Mouse (Mus musculus) adrenal gland, adult 18-20 months (tissue): ENCODE results near the gene Pawr. TPM values are rescaled to one million over a fixed set of nuclear protein-coding genes. Genes with fewer than 3 reads are reported as not detected.

Experiments used
- DNase-seq, 2 experiments: peaks; one replicate each; pipeline ENCODE4 v3.0.0; 2021 to 2022; ENCODE audit warnings: low spot score in 2 of 2
- long read RNA-seq, 2 experiments: library from polyadenylated mRNA; stranded (forward); transcript quantifications; one replicate each; pipeline ENCODE4 v2.0.0; 2021
- total RNA-seq, 2 experiments: library from RNA; stranded (reverse); gene quantifications; 1 replicate in 1 of 2; 2 replicates in 1 of 2; pipeline ENCODE4 v1.2.3; 2021

Pawr gene
- 10 to 100 TPM in 1 of 2 experiments, 1 to 10 TPM in 1; 8.0 to 10.3 TPM for total RNA-seq
- long read RNA-seq, experiment 1, transcript Pawr-201 (7 exons, 1,745 nt) = major isoform, 13 of 15 reads
- long read RNA-seq, experiment 1, partial matches to known transcripts = 2 of 15 reads
- long read RNA-seq, experiment 1, other reads (novel, unspliced or antisense) = 0 of 15 reads
- long read RNA-seq, experiment 2, transcript Pawr-201 (7 exons, 1,745 nt) = major isoform, 26 of 32 reads
- long read RNA-seq, experiment 2, partial matches to known transcripts = 4 of 32 reads
- long read RNA-seq, experiment 2, other reads (novel, unspliced or antisense) = 2 of 32 reads

DNA sequence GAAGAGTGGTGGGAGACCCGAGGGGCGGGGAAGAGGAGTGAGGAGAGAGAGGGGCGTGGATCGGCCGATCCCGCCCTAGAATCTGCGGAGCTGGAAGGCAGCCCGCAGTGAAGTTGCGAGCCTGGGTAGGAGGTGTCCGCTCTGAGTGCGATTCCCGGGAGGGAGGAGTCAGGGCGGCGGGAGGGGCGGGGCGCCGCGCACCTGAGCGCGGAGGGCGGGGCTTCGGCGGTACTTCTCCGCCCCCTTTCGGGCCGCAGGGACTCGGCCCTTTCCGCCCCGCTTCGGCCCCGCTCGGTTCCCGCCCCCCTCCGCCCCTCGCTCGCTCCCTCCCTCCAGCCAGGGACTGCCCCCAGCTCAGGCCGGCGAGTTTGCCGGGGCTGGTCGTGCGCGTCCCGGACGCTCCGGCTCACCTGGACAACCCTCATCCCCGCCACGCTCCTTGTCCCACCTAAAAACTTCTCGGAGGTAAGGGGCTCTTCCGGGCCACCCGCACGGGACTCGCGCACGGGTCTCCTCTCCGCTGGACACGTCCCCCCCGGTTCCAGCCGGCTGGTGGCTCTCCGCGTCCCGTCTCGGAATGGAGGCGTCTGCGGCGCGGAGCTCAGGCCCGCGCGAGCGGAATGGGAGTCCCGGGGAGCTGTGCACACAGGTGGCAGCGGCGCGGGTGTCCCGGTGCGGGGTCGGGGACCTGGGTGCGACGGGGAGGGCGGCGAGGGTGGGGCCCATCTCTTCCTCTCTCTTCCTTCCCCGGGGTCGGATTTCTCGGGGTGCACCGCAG is at the start of gene Pawr:
Gene Pawr, plus strand, starts transcription at position 338 of the 778 bp plus-strand sequence.
- peak; percentile 70 to 71 for DNase-seq

DNA sequence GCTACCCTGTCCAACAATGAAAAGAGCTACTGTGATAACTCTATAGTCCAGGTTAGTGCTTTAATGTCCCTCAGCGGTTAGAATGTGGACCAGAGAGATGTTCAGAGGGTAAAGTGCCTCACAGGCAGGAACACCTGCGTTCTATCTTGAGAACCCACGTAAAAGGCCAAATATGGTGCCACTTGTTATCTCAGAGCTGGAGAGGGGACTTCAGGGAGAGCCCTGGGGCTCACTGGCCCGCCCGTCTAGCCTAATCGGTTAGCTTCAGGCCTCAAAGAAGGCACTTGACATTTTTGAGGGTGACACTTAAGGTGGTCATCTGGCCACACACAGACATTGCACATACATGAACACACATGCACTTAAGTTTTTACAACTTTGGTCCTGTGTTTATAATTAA is 49.6 kb upstream of the Pawr start:
- DNase-seq = no peak

DNA sequence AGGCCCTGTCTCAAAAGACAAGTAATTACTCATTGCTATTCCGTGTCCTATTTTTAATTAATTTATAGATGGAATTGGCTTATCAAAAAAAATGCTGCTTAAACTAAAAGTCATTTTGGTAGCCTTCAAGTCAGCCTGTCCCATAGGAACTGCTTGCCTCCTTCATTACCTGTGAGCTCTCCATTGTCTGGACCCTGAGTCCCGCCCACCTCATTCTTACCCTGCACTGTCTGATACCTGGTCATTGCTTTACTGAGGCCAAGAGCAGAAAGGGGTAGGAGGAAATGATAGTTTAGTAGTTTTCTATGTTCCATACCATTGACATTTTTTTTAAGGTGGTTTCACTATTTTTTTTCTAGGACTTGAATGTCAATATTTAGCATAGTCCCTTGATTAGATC is 48.5 kb upstream of the Pawr start:
- no peak for DNase-seq

- no peak for DNase-seq
Measured at GRCm38 (mm10) chr10:108283837-108284236, 48.1 kb upstream of the Pawr start.

DNA sequence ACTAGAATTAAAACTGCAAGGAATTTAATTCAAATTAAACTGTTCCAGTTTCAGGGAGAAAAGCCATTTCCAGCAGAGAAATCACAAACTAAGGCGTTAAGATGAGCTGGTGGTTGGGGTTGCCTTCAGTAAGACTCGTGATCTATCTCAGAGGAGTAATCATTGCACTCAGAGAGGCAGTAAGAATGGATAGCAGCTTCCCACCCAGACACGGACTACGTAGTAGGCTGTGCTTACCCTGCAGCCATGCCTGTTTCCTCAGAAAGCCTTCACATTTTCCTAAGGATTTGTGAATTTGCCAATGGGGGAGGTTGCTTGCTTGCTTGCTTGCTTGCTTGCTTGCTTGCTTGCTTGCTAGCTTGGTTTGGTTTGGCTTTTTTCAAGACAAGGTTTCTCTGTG is 47.5 kb upstream of the Pawr start:
- no peak for DNase-seq

GRCm38 (mm10) chr10:108284977-108285376 is 46.9 kb upstream of the Pawr start:
- DNase-seq = no peak

DNA sequence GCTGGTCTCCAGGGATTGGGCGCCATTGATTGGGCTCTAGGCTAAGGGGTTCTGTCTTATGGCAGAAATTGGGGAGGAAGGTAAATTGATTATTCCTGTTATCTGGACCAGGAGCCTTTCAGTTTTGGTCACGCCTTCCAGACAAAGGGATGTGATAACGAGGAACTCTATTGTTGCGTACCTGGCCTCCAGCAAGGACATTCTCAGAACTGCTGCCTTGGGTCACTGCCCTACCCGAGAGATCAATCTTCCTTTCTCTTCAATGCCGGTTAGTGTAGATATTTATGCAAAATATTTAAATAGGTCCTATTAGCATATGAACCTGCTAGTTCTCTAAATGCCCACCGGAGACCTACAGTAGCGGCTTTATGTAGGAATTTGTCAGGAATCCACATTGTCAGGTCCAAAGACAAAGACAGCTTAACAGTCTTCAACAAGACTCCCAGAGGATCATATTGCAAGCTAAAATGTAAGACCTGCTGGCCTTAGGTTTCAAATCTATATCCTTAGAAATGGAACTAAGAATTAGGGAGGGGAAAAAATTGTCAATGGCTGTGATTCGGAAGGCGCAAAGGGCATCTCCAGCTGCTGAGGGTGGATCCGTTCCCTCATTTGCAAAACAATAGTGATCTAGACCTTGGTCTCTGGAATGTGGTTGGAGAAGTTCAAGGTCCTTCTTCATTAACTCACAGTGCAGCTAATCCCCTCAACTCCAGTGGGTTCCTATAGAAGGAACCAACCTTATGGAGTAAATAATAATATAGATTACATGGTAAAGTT is 45.1 kb upstream of the Pawr start:
- no peak for DNase-seq

- DNase-seq = no peak
Measured at GRCm38 (mm10) chr10:108287438-108287801, 44.5 kb upstream of the Pawr start.

DNA sequence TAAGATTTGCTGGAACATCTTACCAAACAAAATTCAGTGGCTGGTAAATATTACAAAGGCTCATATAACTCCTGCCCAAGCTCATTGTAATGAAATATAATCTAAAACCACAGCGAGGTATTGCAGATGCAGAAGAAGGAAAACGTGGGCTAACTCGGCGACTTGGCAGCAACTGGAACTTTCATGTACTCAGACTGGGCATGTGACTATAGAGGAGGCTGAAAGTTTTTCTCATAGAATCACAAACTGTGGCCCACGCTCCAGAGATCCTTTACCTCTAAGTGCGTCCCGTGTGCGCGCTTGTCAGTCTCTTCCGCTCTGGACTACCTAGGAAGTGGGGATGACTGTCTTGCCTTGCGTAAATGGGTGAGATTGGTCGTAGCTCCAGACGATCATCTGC is 41.9 kb upstream of the Pawr start:
- no peak for DNase-seq

DNA sequence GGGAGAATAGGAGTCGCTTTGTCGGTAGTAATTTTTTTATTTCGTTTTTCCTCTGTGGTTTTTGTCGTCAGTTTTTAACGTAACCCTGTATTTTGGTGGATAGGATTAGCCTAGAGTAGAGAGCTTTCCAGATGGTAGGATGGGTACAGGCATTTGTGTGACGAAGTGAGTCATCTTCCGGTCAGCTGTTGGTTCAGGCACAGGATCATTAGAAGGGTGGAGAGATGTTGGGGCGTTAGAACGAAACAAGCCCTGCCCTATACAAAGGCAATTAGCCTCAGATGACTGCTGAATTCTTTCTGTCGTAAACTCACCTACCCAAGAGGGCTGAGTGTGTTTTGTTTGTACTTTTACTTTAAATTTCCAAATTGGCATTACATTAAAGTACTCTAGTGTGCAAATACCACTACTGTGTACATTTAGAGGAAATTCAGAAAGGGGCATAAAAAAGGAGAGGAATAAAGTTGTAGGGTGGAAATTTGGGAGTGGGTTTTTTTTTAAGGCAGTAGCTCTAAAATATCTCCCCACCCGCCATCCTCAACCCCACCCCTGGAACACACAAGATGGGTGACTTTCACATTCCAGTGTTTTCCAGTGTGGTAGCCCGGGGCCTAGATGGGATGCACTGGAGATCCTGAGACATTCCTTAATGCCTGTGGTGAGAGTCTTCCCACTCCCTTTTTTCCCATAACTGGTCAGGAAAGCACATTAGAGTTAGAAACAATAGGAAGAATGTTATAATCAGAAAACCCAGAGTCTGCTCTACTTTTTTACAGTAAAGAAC is 40.0 kb upstream of the Pawr start:
- no peak for DNase-seq

DNA sequence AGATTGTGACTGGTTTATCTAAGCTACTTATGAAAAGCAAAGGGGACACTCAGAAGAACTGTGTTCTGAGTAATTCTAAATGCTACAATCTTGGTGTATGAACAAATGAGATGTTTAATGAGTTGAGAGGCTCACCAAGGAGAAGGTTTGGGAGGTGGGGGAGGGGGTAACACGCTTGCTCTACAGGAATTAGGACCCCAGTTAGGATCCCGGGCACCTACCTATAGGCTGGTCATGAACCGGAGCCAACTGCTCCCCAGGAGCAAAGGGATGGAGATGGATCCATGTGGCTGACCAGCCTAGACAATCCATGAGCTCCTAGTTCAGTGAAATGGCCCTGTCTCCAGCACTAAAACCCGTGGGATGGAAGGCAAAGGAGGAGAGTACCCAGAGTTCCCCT is 39.3 kb upstream of the Pawr start:
- no peak for DNase-seq

DNA sequence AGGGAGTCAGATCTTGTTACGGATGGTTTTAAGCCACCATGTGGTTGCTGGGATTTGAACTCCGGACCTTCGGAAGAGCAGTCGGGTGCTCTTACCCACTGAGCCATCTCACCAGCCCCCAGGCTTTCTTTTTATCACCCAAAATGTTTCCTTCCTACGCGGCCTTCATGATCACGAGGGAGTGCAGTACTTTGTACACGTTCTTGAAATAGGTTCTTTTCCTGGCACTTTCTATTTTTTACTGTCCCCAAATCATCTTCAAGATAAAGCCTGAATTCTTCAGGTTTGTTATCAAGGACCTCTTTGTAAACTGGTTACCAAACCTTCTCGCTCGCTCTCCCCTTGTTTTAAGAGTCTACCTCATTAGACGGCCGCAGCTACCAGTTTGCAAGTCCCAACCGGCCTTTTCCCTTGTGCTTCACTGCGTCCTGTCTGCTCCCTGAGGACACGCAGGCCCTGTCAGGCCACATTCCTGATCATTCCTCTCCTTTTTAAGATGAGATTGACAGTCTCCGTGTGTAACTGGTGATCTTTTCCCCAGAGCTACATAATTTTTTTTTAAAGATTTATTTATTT is 38.2 kb upstream of the Pawr start:
- no peak for DNase-seq

- DNase-seq = no peak
Measured at GRCm38 (mm10) chr10:108294766-108295165, 37.2 kb upstream of the Pawr start.

GRCm38 (mm10) chr10:108296446-108296845 is 35.5 kb upstream of the Pawr start:
- DNase-seq = no peak

DNA sequence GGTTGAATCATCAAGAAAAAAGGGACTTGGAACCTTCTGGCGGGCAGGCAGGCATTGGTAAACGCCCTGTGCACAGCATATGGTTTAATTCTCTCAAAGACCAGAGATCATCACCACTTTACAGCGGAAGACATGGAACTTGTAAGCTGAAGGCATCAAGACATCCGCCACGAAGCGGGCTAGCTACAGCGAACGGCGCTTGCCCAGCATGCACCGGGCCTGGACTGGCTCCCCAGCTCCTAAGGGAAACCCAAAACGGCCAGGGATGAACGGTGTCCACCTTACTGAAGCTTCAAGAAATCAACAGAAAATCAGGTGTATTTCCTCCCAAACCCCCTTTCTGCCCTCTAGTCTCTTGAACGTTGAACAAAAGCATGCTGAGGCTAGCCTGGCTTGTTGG is 33.7 kb upstream of the Pawr start:
- no peak for DNase-seq

- no peak for DNase-seq
Measured at GRCm38 (mm10) chr10:108298841-108299545, 32.9 kb upstream of the Pawr start.

GRCm38 (mm10) chr10:108299828-108300227 is 32.1 kb upstream of the Pawr start:
- DNase-seq = no peak

DNA sequence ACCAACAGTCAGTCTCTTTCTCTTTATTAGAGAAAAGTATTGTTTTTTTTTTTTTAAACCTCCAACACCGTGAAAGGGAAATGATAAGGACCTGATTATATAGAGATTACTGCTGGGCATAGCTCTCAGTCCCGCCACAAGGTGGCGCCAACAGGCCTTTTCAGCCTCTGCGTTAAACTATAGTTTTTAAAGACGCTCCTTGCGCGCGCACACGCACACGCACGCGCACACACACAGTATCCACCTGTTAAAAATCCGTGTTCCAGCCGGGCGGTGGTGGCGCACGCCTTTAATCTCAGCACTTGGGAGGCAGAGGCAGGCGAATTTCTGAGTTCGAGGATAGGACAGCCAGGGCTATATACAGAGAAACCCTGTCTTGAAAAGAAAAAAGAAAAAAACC is 31.1 kb upstream of the Pawr start:
- DNase-seq = peak; percentile 78 to 84

GRCm38 (mm10) chr10:108307772-108308171 is 24.1 kb upstream of the Pawr start:
- no peak for DNase-seq

DNA sequence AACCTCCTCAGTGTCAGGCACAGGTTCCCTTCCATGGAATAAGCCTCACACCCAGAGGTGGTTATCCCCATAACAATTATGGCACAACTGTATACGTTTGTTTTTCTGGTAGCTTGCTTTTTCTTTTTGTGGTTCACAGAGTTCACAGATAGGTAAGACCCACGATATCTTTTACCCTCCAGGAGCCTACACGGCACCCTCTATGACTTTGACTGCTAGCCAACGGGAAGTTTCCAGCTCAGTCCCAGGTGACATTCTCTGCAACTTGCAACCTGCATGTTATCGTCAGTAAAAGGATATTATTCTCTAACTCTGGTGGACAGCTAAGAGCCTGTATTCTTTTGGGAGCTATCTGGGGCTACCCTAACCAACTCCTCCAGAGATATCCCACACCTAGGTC is 21.7 kb upstream of the Pawr start:
- no peak for DNase-seq
